Mouse (Mus musculus) heart, embryonic 14.5 days (tissue): Measurements from ENCODE around the gene Anks1b. TPM values are rescaled to one million over a fixed set of nuclear protein-coding genes. Genes with fewer than 3 reads are reported as not detected.

Source experiments
- ATAC-seq: fragments of 200-750 bp; cut with Nextera tagmentation; 2 replicates; pipeline ENCODE4 v1.8.0; 2017; ENCODE audit warnings: low read depth, moderate TSS enrichment; ENCODE audit not compliant: insufficient number of reproducible peaks, insufficient read depth, low FRiP score
- H3K27ac ChIP-seq, 2 experiments: fragments of 200-500 bp in 1 of 2; fragments of 300-500 bp in 1 of 2; sonication (generic) in 1 of 2; replicated peaks in 1 of 2; 2 replicates each; pipeline ENCODE4 v1.5.1; 2012 to 2014; ENCODE audit warnings: low read depth in 2 of 2, low read length in 2 of 2, control low read depth in 1 of 2, mild to moderate bottlenecking in 1 of 2, mixed read lengths in 1 of 2; ENCODE audit not compliant: control insufficient read depth in 1 of 2, insufficient read depth in 1 of 2
- H3K27me3 ChIP-seq: fragments of 300-500 bp; sonication (generic); 2 replicates; pipeline ENCODE4 v1.6.1; 2014; ENCODE audit warnings: mild to moderate bottlenecking, low read length, control low read depth; ENCODE audit not compliant: control insufficient read depth, insufficient read depth
- H3K36me3 ChIP-seq: fragments of 300-500 bp; sonication (generic); 2 replicates; pipeline ENCODE4 v1.6.1; 2014; ENCODE audit warnings: mild to moderate bottlenecking, control low read depth, low read length, mixed read lengths; ENCODE audit not compliant: control insufficient read depth, insufficient read depth
- H3K4me1 ChIP-seq, 2 experiments: fragments of 200-500 bp in 1 of 2; fragments of 300-500 bp in 1 of 2; sonication (generic) in 1 of 2; 2 replicates each; pipeline ENCODE4 v1.6.1; 2012 to 2014; ENCODE audit warnings: low read length in 2 of 2, control low read depth in 1 of 2, mixed read lengths in 1 of 2; ENCODE audit not compliant: control insufficient read depth in 2 of 2, insufficient read depth in 2 of 2
- H3K4me2 ChIP-seq: fragments of 300-500 bp; sonication (generic); 2 replicates; pipeline ENCODE4 v1.6.1; 2014; ENCODE audit warnings: mild to moderate bottlenecking, low read length
- H3K4me3 ChIP-seq, 2 experiments: fragments of 200-500 bp in 1 of 2; fragments of 300-500 bp in 1 of 2; sonication (generic) in 1 of 2; 2 replicates each; pipeline ENCODE4 v1.5.1; 2012 to 2014; ENCODE audit warnings: low read length in 2 of 2, mild to moderate bottlenecking in 2 of 2, control low read depth in 1 of 2, low read depth in 1 of 2, moderate library complexity in 1 of 2; ENCODE audit not compliant: control insufficient read depth in 1 of 2, insufficient read depth in 1 of 2
- H3K9ac ChIP-seq: fragments of 300-500 bp; sonication (generic); 2 replicates; pipeline ENCODE4 v1.6.1; 2014; ENCODE audit warnings: mild to moderate bottlenecking, low read length
- H3K9me3 ChIP-seq: fragments of 300-500 bp; sonication (generic); 2 replicates; pipeline ENCODE4 v1.6.1; 2016; ENCODE audit warnings: low read length, control low read depth; ENCODE audit not compliant: control insufficient read depth
- WGBS: fragments of 180-500 bp; shearing (Covaris S2); extraction: QIAGEN DNeasy Blood & Tissue Kit; methylation state at CpG from one replicate; pipeline ENCODE4 v1.1.7; 2014; 5-methylcytosine and 5-hydroxymethylcytosine counted together
- polyA plus RNA-seq: library from polyadenylated mRNA; unstranded; fragments of >200 nt; fragmentation: Nextera tagmentation; extraction: Ambion mirVana; gene quantifications from 2 replicates; pipeline ENCODE4 v1.2.1, GENCODE M21; 2014

The Anks1b gene
- polyA plus RNA-seq, 1 experiment from 2014 or later, result 0.14 TPM

- Histone ChIP-seq H3K9me3 (no peaks in the 10 kb centered on the region), H3K4me1 (no peaks in the 10 kb centered on the region), H3K4me3 (no peak overlapping the region), H3K9ac (no peak overlapping the region), H3K4me2 (no peak overlapping the region), H3K27me3 (no peaks in the 10 kb centered on the region), H3K27ac (no peak overlapping the region), H3K36me3 (no peaks in the 10 kb centered on the region)
- no peak for ATAC-seq
- 73% methylated on average over 4 of the region's 4 CpGs for WGBS
Observed at GRCm38 (mm10) chr10:90494981-90495516, 621.7 kb downstream of the Anks1b start.

GRCm38 (mm10) chr10:90507561-90507960 is 634.3 kb downstream of the Anks1b start:
- H3K9ac ChIP-seq, result no peak overlapping the region
- H3K36me3 ChIP-seq, result no peaks in the 10 kb centered on the region
- no peaks in the 10 kb centered on the region for H3K27me3 ChIP-seq
- no peak overlapping the region for H3K27ac ChIP-seq
- no peak overlapping the region for H3K4me3 ChIP-seq
- WGBS, result 36% methylated on average over 1 of the region's 1 CpGs
- H3K4me2 ChIP-seq, result no peak overlapping the region
- no peaks in the 10 kb centered on the region for H3K9me3 ChIP-seq
- H3K4me1 ChIP-seq, result 0 out of 4 replicates have a peak, but pooled peaks cover 0 to 5% of the 10 kb centered on the region in 2 experiments
- no peak for ATAC-seq

GRCm38 (mm10) chr10:90512801-90513200 is 639.5 kb downstream of the Anks1b start:
- Histone ChIP-seq H3K4me1 (0 out of 4 replicates have a peak, but pooled peaks cover 0 to 5% of the 10 kb centered on the region in 2 experiments), H3K9me3 (0 out of 2 replicates have a peak, but pooled peaks cover 3% of the 10 kb centered on the region), H3K27ac (no peak overlapping the region), H3K4me3 (no peak overlapping the region), H3K36me3 (no peaks in the 10 kb centered on the region), H3K4me2 (no peak overlapping the region), H3K9ac (no peak overlapping the region), H3K27me3 (no peaks in the 10 kb centered on the region)
- 87% methylated on average over 9 of the region's 9 CpGs for WGBS
- ATAC-seq, result no peak

DNA sequence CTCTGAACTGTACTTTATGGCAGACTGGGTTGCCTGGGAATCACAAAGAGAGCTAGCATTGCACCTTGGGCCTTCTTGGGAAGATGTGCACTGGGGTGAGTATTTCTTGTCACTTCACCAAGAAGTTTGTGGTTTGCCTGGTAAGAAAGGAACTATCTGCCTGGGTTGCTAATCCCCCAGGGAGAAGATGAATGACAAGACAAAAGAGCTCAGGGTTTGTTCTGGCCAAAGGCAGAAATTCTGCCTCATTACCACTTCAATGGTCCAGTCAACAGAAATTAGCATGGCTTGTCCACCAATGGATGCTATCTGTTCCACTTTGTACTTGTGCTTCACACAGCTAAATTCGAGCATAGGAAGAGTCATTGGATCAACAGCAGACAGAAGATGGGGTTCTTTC is 658.5 kb downstream of the Anks1b start:
- 56% methylated on average over 1 of the region's 1 CpGs for WGBS
- no peak overlapping the region for H3K27ac ChIP-seq
- no peaks in the 10 kb centered on the region for H3K4me1 ChIP-seq
- H3K27me3 ChIP-seq, result no peaks in the 10 kb centered on the region
- no peaks in the 10 kb centered on the region for H3K36me3 ChIP-seq
- no peak overlapping the region for H3K4me2 ChIP-seq
- no peak overlapping the region for H3K4me3 ChIP-seq
- no peaks in the 10 kb centered on the region for H3K9me3 ChIP-seq
- no peak overlapping the region for H3K9ac ChIP-seq
- no peak for ATAC-seq

DNA sequence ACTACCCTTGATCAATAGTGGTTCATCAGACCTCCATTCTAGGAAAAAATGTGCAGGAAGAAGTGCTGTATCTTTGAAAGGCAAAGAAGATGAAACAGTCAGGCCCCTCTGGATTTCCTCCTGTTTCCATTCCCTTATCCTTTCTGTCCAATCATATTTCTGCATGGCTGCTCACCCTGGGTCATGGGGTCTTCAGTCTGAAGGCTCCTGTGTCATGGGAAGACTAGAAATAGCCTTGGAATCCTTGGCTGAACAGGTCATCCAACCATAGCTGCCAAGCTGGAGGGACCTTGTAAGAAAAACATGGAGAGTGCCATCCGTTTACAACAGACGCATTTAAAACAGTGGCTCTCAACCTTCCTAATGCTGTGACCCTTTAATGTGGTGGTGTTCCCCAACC is 662.1 kb downstream of the Anks1b start:
- no peak overlapping the region for H3K27ac ChIP-seq
- H3K27me3 ChIP-seq, result no peaks in the 10 kb centered on the region
- ATAC-seq, result no peak
- no peak overlapping the region for H3K9ac ChIP-seq
- no peaks in the 10 kb centered on the region for H3K9me3 ChIP-seq
- no peaks in the 10 kb centered on the region for H3K36me3 ChIP-seq
- no peak overlapping the region for H3K4me2 ChIP-seq
- no peak overlapping the region for H3K4me3 ChIP-seq
- no peaks in the 10 kb centered on the region for H3K4me1 ChIP-seq
- WGBS, result 94% methylated on average over 2 of the region's 2 CpGs

DNA sequence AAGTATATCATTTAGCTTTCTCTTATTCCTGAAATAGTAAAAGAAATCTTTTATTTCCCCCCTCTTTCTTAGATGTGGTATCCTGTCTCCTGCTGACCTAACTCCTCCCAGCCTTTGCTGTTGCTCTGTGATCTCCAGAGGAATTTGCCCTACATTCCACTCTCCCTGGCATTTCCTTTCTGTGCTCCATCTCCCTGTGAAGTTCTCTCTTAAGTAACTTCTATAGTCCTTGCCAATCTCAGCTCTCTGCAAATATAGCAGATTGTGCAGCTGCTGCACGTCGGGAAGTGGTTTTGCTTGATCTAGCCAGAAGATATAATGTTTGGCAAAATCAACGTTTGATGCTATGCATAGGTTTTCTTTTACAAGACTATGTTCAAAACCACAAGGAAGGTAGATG is 673.3 kb downstream of the Anks1b start:
- no peaks in the 10 kb centered on the region for H3K4me1 ChIP-seq
- no peaks in the 10 kb centered on the region for H3K9me3 ChIP-seq
- H3K36me3 ChIP-seq, result no peaks in the 10 kb centered on the region
- no peak for ATAC-seq
- no peak overlapping the region for H3K4me3 ChIP-seq
- H3K27me3 ChIP-seq, result no peaks in the 10 kb centered on the region
- H3K27ac ChIP-seq, result no peak overlapping the region
- 24% methylated on average over 3 of the region's 3 CpGs for WGBS
- H3K9ac ChIP-seq, result no peak overlapping the region
- no peak overlapping the region for H3K4me2 ChIP-seq

- Histone ChIP-seq H3K4me1 (no peaks in the 10 kb centered on the region), H3K9me3 (no peaks in the 10 kb centered on the region), H3K9ac (no peak overlapping the region), H3K4me3 (no peak overlapping the region), H3K36me3 (no peaks in the 10 kb centered on the region), H3K27me3 (no peaks in the 10 kb centered on the region), H3K27ac (no peak overlapping the region), H3K4me2 (no peak overlapping the region)
- ATAC-seq, result no peak
- whole genome bisulfite sequencing, result 75% methylated on average over 7 of the region's 7 CpGs
Observed at GRCm38 (mm10) chr10:90562906-90563305, 689.6 kb downstream of the Anks1b start.
